Comparison of ENCODE assay signal across 12 mouse cellular contexts in genomic region chr4:137481381-137482030, GRCm38 (mm10). TPM values are rescaled to one million over a fixed set of nuclear protein-coding genes. Genes with fewer than 3 reads are reported as not detected.
DNase-seq lines count a peak whose midpoint lies in the region; ATAC-seq and TF ChIP-seq lines count a peak whose summit lies in the region.
"Had no signal": no experiment of that assay in that cellular context is flagged by ENCODE, and none has a peak within 500 bp of the region (broad histone marks: within the 10 kb centered on the region; RNA-seq: fewer than 3 reads in every experiment).

No protein-coding gene starts in this region.

- H3K9ac ChIP-seq in forebrain, embryonic 12.5 days, result no peak overlapping the region
- no peak overlapping the region for H3K9ac ChIP-seq in forebrain, embryonic 16.5 days (replicated peaks; ENCODE audit: low read depth, low read length)
- H3K9ac ChIP-seq in kidney, embryonic 16.5 days (replicated peaks; ENCODE audit: low read length), result peak overlapping the region; percentile 58
- H3K9ac ChIP-seq in heart, embryonic 16.5 days (ENCODE audit: low read length), result peak overlapping the region; percentile 46
- no peak overlapping the region for H3K9ac ChIP-seq in liver, postnatal 0 days (replicated peaks)
- H3K9ac ChIP-seq: hindbrain, embryonic 14.5 days had no signal

- TF ChIP-seq EP300 in liver, postnatal 0 days (IDR thresholded peaks at IDR 0.05; ENCODE audit: low read depth), result no peak

- H3K4me1 ChIP-seq in forebrain, embryonic 12.5 days, result peaks cover 78% of the 10 kb centered on the region
- H3K4me1 ChIP-seq in forebrain, embryonic 16.5 days (replicated peaks; ENCODE audit: control insufficient read depth, insufficient read depth, low read length), result peaks cover 14% of the 10 kb centered on the region
- H3K4me1 ChIP-seq in kidney, embryonic 16.5 days (ENCODE audit: insufficient read depth, low read length), result peaks cover 95% of the 10 kb centered on the region
- peaks cover 93% of the 10 kb centered on the region for H3K4me1 ChIP-seq in heart, embryonic 16.5 days (ENCODE audit: control insufficient read depth, insufficient read depth, low read length)
- H3K4me1 ChIP-seq in liver, postnatal 0 days (ENCODE audit: insufficient read depth), result peaks cover 62% of the 10 kb centered on the region

- no peak for DNase-seq in kidney, adult 18-20 months
- no peak for DNase-seq in liver, postnatal 0 days
- no peak for DNase-seq in right cerebral cortex, postnatal 14 days
- no peak for DNase-seq in spleen, postnatal 4 days (ENCODE audit: low spot score in 2 of 2)
- DNase-seq: adrenal gland, postnatal 25 days; cerebellum, postnatal 10 days had no signal

- no peak overlapping the region for H3K4me3 ChIP-seq in forebrain, embryonic 12.5 days (replicated peaks)
- H3K4me3 ChIP-seq in forebrain, embryonic 16.5 days (replicated peaks; ENCODE audit: low read length), result no peak overlapping the region
- H3K4me3 ChIP-seq in kidney, embryonic 16.5 days (ENCODE audit: low read length), result no peak overlapping the region
- no peak overlapping the region for H3K4me3 ChIP-seq in heart, embryonic 16.5 days (ENCODE audit: low read length)
- no peak overlapping the region for H3K4me3 ChIP-seq in liver, postnatal 0 days (ENCODE audit: low read depth, low read length)

- H3K27ac ChIP-seq in forebrain, embryonic 12.5 days, result 0 out of 2 replicates have a peak overlapping the region, but pooled peaks have one; percentile 31
- no peak overlapping the region for H3K27ac ChIP-seq in forebrain, embryonic 16.5 days (ENCODE audit: low read length)
- peak overlapping the region; percentile 98 for H3K27ac ChIP-seq in kidney, embryonic 16.5 days (ENCODE audit: low read length)
- H3K27ac ChIP-seq in heart, embryonic 16.5 days (ENCODE audit: low read length), result peak overlapping the region; percentile 79
- H3K27ac ChIP-seq in liver, postnatal 0 days (ENCODE audit: low read depth), result peak overlapping the region; percentile 86
- H3K27ac ChIP-seq: hindbrain, embryonic 14.5 days had no signal

- no peak for ATAC-seq in forebrain, embryonic 12.5 days (ENCODE audit: low FRiP score)
- ATAC-seq in forebrain, embryonic 16.5 days, result no peak
- ATAC-seq in kidney, embryonic 16.5 days (ENCODE audit: low FRiP score, low TSS enrichment), result no peak
- no peak for ATAC-seq in heart, embryonic 16.5 days (replicated peaks; ENCODE audit: extremely low read depth, insufficient read depth, low FRiP score)
- ATAC-seq in liver, postnatal 0 days, result peak; percentile 45

- H3K9me3 ChIP-seq in forebrain, embryonic 12.5 days, result no peaks in the 10 kb centered on the region
- H3K9me3 ChIP-seq in forebrain, embryonic 16.5 days (ENCODE audit: control insufficient read depth, low read length), result no peaks in the 10 kb centered on the region
- H3K9me3 ChIP-seq in kidney, embryonic 16.5 days (ENCODE audit: low read length), result no peaks in the 10 kb centered on the region
- H3K9me3 ChIP-seq in heart, embryonic 16.5 days (replicated peaks; ENCODE audit: control insufficient read depth, low read length), result no peaks in the 10 kb centered on the region
- no peaks in the 10 kb centered on the region for H3K9me3 ChIP-seq in liver, postnatal 0 days (ENCODE audit: low read length)

- no peaks in the 10 kb centered on the region for H3K36me3 ChIP-seq in forebrain, embryonic 12.5 days (replicated peaks)
- H3K36me3 ChIP-seq in forebrain, embryonic 16.5 days (ENCODE audit: control insufficient read depth, insufficient read depth), result no peaks in the 10 kb centered on the region
- H3K36me3 ChIP-seq in kidney, embryonic 16.5 days (ENCODE audit: insufficient read depth, low read length), result no peaks in the 10 kb centered on the region
- no peaks in the 10 kb centered on the region for H3K36me3 ChIP-seq in heart, embryonic 16.5 days (ENCODE audit: control insufficient read depth, insufficient read depth)
- no peaks in the 10 kb centered on the region for H3K36me3 ChIP-seq in liver, postnatal 0 days (replicated peaks; ENCODE audit: insufficient read depth, low read length)

- H3K27me3 ChIP-seq in forebrain, embryonic 12.5 days, result no peaks in the 10 kb centered on the region
- H3K27me3 ChIP-seq in forebrain, embryonic 16.5 days (replicated peaks; ENCODE audit: control insufficient read depth, insufficient read depth, low read length), result no peaks in the 10 kb centered on the region
- H3K27me3 ChIP-seq in kidney, embryonic 16.5 days (ENCODE audit: insufficient read depth, low read length), result no peaks in the 10 kb centered on the region
- no peaks in the 10 kb centered on the region for H3K27me3 ChIP-seq in heart, embryonic 16.5 days (ENCODE audit: control insufficient read depth, insufficient read depth, low read length)
- no peaks in the 10 kb centered on the region for H3K27me3 ChIP-seq in liver, postnatal 0 days (ENCODE audit: insufficient read depth, low read length)

- WGBS in forebrain, embryonic 12.5 days, result 66% methylated on average over 13 of the region's 13 CpGs
- WGBS in forebrain, embryonic 16.5 days, result 69% methylated on average over 13 of the region's 13 CpGs
- 35% methylated on average over 13 of the region's 13 CpGs for WGBS in kidney, embryonic 16.5 days
- WGBS in heart, embryonic 16.5 days, result 42% methylated on average over 13 of the region's 13 CpGs
- 59% methylated on average over 13 of the region's 13 CpGs for WGBS in liver, postnatal 0 days (ENCODE audit: insufficient replicate concordance)

- no peak for TF ChIP-seq CTCF in liver, postnatal 0 days (IDR thresholded peaks at IDR 0.05; ENCODE audit: low read depth)

- H3K4me2 ChIP-seq in forebrain, embryonic 12.5 days, result no peak overlapping the region
- no peak overlapping the region for H3K4me2 ChIP-seq in forebrain, embryonic 16.5 days (ENCODE audit: low read length)
- 0 out of 2 replicates have a peak overlapping the region, but pooled peaks have one; percentile 4 for H3K4me2 ChIP-seq in kidney, embryonic 16.5 days (replicated peaks; ENCODE audit: low read depth, low read length)
- peak overlapping the region; percentile 11; the same call in 1 of the 2 replicates for H3K4me2 ChIP-seq in heart, embryonic 16.5 days (ENCODE audit: low read depth, low read length)
- H3K4me2 ChIP-seq in liver, postnatal 0 days (ENCODE audit: low read depth, low read length), result peak overlapping the region; percentile 49
- H3K4me2 ChIP-seq: hindbrain, embryonic 14.5 days had no signal

RNA-seq across cellular contexts. Expression of gene Hspg2, which starts 12.9 kb away (rescaled TPM):
- 8.0 and 8.9 TPM in 2 replicates for polyA plus RNA-seq in forebrain, embryonic 12.5 days (2016; fragmentation: Nextera tagmentation; extraction: Ambion mirVana)
- 3.2 and 4.9 TPM in 2 replicates for polyA plus RNA-seq in forebrain, embryonic 16.5 days (2015; fragmentation: Nextera tagmentation; extraction: Ambion mirVana)
- polyA plus RNA-seq in kidney, embryonic 16.5 days (2015; fragmentation: Nextera tagmentation; extraction: Ambion mirVana), result 39.6 and 41.7 TPM in 2 replicates
- polyA plus RNA-seq in heart, embryonic 16.5 days (2015; fragmentation: Nextera tagmentation; extraction: Ambion mirVana), result 52.0 and 56.3 TPM in 2 replicates
- 5.1 TPM in 2 replicates for polyA plus RNA-seq in liver, postnatal 0 days (2015; fragmentation: Nextera tagmentation; extraction: Ambion mirVana)

RNA-seq across cellular contexts. Expression of gene 1700013G24Rik, which starts 28.4 kb away (rescaled TPM):
- polyA plus RNA-seq in forebrain, embryonic 12.5 days (2016; fragmentation: Nextera tagmentation; extraction: Ambion mirVana), result not detected in 2 replicates
- polyA plus RNA-seq in forebrain, embryonic 16.5 days (2015; fragmentation: Nextera tagmentation; extraction: Ambion mirVana), result not detected in 2 replicates
- polyA plus RNA-seq in kidney, embryonic 16.5 days (2015; fragmentation: Nextera tagmentation; extraction: Ambion mirVana), result not detected in 2 replicates
- polyA plus RNA-seq in heart, embryonic 16.5 days (2015; fragmentation: Nextera tagmentation; extraction: Ambion mirVana), result not detected in 2 replicates
- not detected in 2 replicates for polyA plus RNA-seq in liver, postnatal 0 days (2015; fragmentation: Nextera tagmentation; extraction: Ambion mirVana)
- polyA plus RNA-seq: forebrain, embryonic 11.5 days; hindbrain, embryonic 14.5 days had no signal

RNA-seq across cellular contexts. Expression of gene Cela3b, which starts 51.2 kb away (rescaled TPM):
- polyA plus RNA-seq in forebrain, embryonic 12.5 days (2016; fragmentation: Nextera tagmentation; extraction: Ambion mirVana), result not detected in 2 replicates
- not detected in 2 replicates for polyA plus RNA-seq in forebrain, embryonic 16.5 days (2015; fragmentation: Nextera tagmentation; extraction: Ambion mirVana)
- not detected in 2 replicates for polyA plus RNA-seq in kidney, embryonic 16.5 days (2015; fragmentation: Nextera tagmentation; extraction: Ambion mirVana)
- polyA plus RNA-seq in heart, embryonic 16.5 days (2015; fragmentation: Nextera tagmentation; extraction: Ambion mirVana), result 0.35 TPM in 1 of 2 replicates, not detected in the other
- polyA plus RNA-seq in liver, postnatal 0 days (2015; fragmentation: Nextera tagmentation; extraction: Ambion mirVana), result 0.42 and 6.5 TPM in 2 replicates
- polyA plus RNA-seq: forebrain, embryonic 11.5 days; hindbrain, embryonic 14.5 days had no signal

Comparison
In these comparisons a context has a peak if more than half of its experiments do, and no peak if none do; other contexts are left out.
1. H3K4me2 ChIP-seq: peak in kidney, embryonic 16.5 days (single experiment), heart, embryonic 16.5 days (single experiment) and liver, postnatal 0 days (single experiment); none in forebrain, embryonic 12.5 days (single experiment) and forebrain, embryonic 16.5 days (single experiment).
2. H3K9ac ChIP-seq: peak in kidney, embryonic 16.5 days (single experiment) and heart, embryonic 16.5 days (single experiment); none in forebrain, embryonic 12.5 days (single experiment), forebrain, embryonic 16.5 days (single experiment) and liver, postnatal 0 days (single experiment).